Mouse (Mus musculus): ENCODE data around the gene Becn1. TPM values are rescaled to one million over a fixed set of nuclear protein-coding genes. Genes with fewer than 3 reads are reported as not detected.

Becn1 gene
- total and polyA plus RNA-seq, 3 experiments: 36.1 to 86.5 (median 86.3) TPM

GRCm38 (mm10) chr11:101312150-101312549 lies 10.1 kb upstream of the Becn1 start:
- peaks cover 5% of the 10 kb centered on the region; the same call in 1 of the 2 replicates for H3K79me2 ChIP-seq (replicated peaks; ENCODE audit: control insufficient read depth, insufficient read depth, low read length)
- intact Hi-C loops (cut with DNase I): no loop called here
- no peaks in the 10 kb centered on the region for H3K36me3 ChIP-seq (ENCODE audit: control insufficient read depth, insufficient read depth, low read length)
- no peak overlapping the region for H3K9ac ChIP-seq (ENCODE audit: low read depth, low read length)
- no peak overlapping the region for H3K4me3 ChIP-seq
- no peak for DNase-seq
- TF ChIP-seq CTCF (IDR thresholded peaks at IDR 0.05) (no peak), EP300 (IDR thresholded peaks at IDR 0.05; ENCODE audit: insufficient read depth, low read depth, low read length) (no peak), POLR2A (IDR thresholded peaks at IDR 0.05; ENCODE audit: insufficient read depth, low read depth, low read length) (no peak)
- H3K27me3 ChIP-seq (ENCODE audit: control insufficient read depth, insufficient read depth, low read length): no peaks in the 10 kb centered on the region
- no peak overlapping the region for H3K27ac ChIP-seq
- 0 out of 2 replicates have a peak, but pooled peaks cover 1% of the 10 kb centered on the region for H3K4me1 ChIP-seq (ENCODE audit: control insufficient read depth, insufficient read depth, low read length)
- WGBS: 15% methylated on average over 3 of the region's 3 CpGs

- Histone ChIP-seq H3K4me3 (no peak overlapping the region), H3K36me3 (ENCODE audit: control insufficient read depth, insufficient read depth, low read length) (no peaks in the 10 kb centered on the region), H3K4me1 (ENCODE audit: control insufficient read depth, insufficient read depth, low read length) (no peaks in the 10 kb centered on the region), H3K9ac (ENCODE audit: low read depth, low read length) (no peak overlapping the region), H3K79me2 (replicated peaks; ENCODE audit: control insufficient read depth, insufficient read depth, low read length) (no peaks in the 10 kb centered on the region), H3K27ac (no peak overlapping the region), H3K27me3 (ENCODE audit: control insufficient read depth, insufficient read depth, low read length) (no peaks in the 10 kb centered on the region)
- 74% methylated on average over 3 of the region's 3 CpGs for WGBS
- TF ChIP-seq EP300 (IDR thresholded peaks at IDR 0.05; ENCODE audit: insufficient read depth, low read depth, low read length): no peak
- no peak for TF ChIP-seq POLR2A (IDR thresholded peaks at IDR 0.05; ENCODE audit: insufficient read depth, low read depth, low read length)
- TF ChIP-seq CTCF (IDR thresholded peaks at IDR 0.05): no peak
- DNase-seq: no peak
- intact Hi-C loops (cut with DNase I): no loop called here
These were observed 9.0 kb upstream of the Becn1 start for GRCm38 (mm10) chr11:101311083-101311482.

- intact Hi-C loops (cut with DNase I): loop anchor here (10.0 kb wide), 1 partner anchor 313 kb away; no protein-coding TSS in a partner anchor
- Histone ChIP-seq H3K79me2 (replicated peaks; ENCODE audit: control insufficient read depth, insufficient read depth, low read length) (no peaks in the 10 kb centered on the region), H3K27me3 (ENCODE audit: control insufficient read depth, insufficient read depth, low read length) (no peaks in the 10 kb centered on the region), H3K4me3 (no peak overlapping the region), H3K36me3 (ENCODE audit: control insufficient read depth, insufficient read depth, low read length) (no peaks in the 10 kb centered on the region), H3K9ac (ENCODE audit: low read depth, low read length) (no peak overlapping the region), H3K4me1 (ENCODE audit: control insufficient read depth, insufficient read depth, low read length) (no peaks in the 10 kb centered on the region), H3K27ac (no peak overlapping the region)
- TF ChIP-seq CTCF (IDR thresholded peaks at IDR 0.05) (no peak), EP300 (IDR thresholded peaks at IDR 0.05; ENCODE audit: insufficient read depth, low read depth, low read length) (no peak), POLR2A (IDR thresholded peaks at IDR 0.05; ENCODE audit: insufficient read depth, low read depth, low read length) (no peak)
- 34% methylated on average over 5 of the region's 5 CpGs for WGBS
- no peak for DNase-seq
These were observed 5.7 kb upstream of the Becn1 start for GRCm38 (mm10) chr11:101307744-101308143.

- Histone ChIP-seq H3K27ac (peak overlapping the region; percentile 70), H3K9ac (ENCODE audit: low read depth, low read length) (peak overlapping the region; percentile 85), H3K4me3 (peak overlapping the region; percentile 82), H3K4me1 (ENCODE audit: control insufficient read depth, insufficient read depth, low read length) (peaks cover 3% of the 10 kb centered on the region), H3K79me2 (replicated peaks; ENCODE audit: control insufficient read depth, insufficient read depth, low read length) (peaks cover 6% of the 10 kb centered on the region; the same call in 1 of the 2 replicates), H3K36me3 (ENCODE audit: control insufficient read depth, insufficient read depth, low read length) (peaks cover 3% of the 10 kb centered on the region), H3K27me3 (ENCODE audit: control insufficient read depth, insufficient read depth, low read length) (no peaks in the 10 kb centered on the region)
- intact Hi-C loops (cut with DNase I): loop anchor here (1.0 to 10.0 kb wide), 2 partner anchors 89 to 307 kb away; no protein-coding TSS in a partner anchor
- WGBS: 8% methylated on average over 26 of the region's 26 CpGs
- TF ChIP-seq EP300 (IDR thresholded peaks at IDR 0.05; ENCODE audit: insufficient read depth, low read depth, low read length): no peak
- no peak for TF ChIP-seq POLR2A (IDR thresholded peaks at IDR 0.05; ENCODE audit: insufficient read depth, low read depth, low read length)
- TF ChIP-seq CTCF (IDR thresholded peaks at IDR 0.05): no peak
- DNase-seq: no peak
These were observed 635 bp downstream of the Becn1 start for GRCm38 (mm10) chr11:101301299-101302003.

GRCm38 (mm10) chr11:101300881-101301280 lies 1.2 kb downstream of the Becn1 start:
- DNase-seq: no peak
- Histone ChIP-seq H3K79me2 (replicated peaks; ENCODE audit: control insufficient read depth, insufficient read depth, low read length) (peaks cover 6% of the 10 kb centered on the region; the same call in 1 of the 2 replicates), H3K4me1 (ENCODE audit: control insufficient read depth, insufficient read depth, low read length) (peaks cover 3% of the 10 kb centered on the region), H3K27ac (no peak overlapping the region), H3K27me3 (ENCODE audit: control insufficient read depth, insufficient read depth, low read length) (no peaks in the 10 kb centered on the region), H3K36me3 (ENCODE audit: control insufficient read depth, insufficient read depth, low read length) (peaks cover 3% of the 10 kb centered on the region), H3K4me3 (no peak overlapping the region; the same call in 1 of the 2 replicates), H3K9ac (ENCODE audit: low read depth, low read length) (no peak overlapping the region; the same call in 1 of the 2 replicates)
- peak; percentile 26 for TF ChIP-seq CTCF (IDR thresholded peaks at IDR 0.05)
- TF ChIP-seq EP300 (IDR thresholded peaks at IDR 0.05; ENCODE audit: insufficient read depth, low read depth, low read length): no peak
- TF ChIP-seq POLR2A (IDR thresholded peaks at IDR 0.05; ENCODE audit: insufficient read depth, low read depth, low read length): no peak
- 57% methylated on average over 7 of the region's 7 CpGs for WGBS
- intact Hi-C loops (cut with DNase I): loop anchor here (10.0 kb wide), 1 partner anchor 306 kb away; no protein-coding TSS in a partner anchor

GRCm38 (mm10) chr11:101295191-101295590 lies 6.9 kb downstream of the Becn1 start:
- no peaks in the 10 kb centered on the region for H3K36me3 ChIP-seq (ENCODE audit: control insufficient read depth, insufficient read depth, low read length)
- WGBS: 94% methylated on average over 8 of the region's 8 CpGs

More at GRCm38 (mm10) chr11:101295191-101295590, 6.9 kb downstream of the Becn1 start:
- H3K9ac ChIP-seq (ENCODE audit: low read depth, low read length): no peak overlapping the region
- no peak overlapping the region for H3K4me3 ChIP-seq
- H3K79me2 ChIP-seq (replicated peaks; ENCODE audit: control insufficient read depth, insufficient read depth, low read length): no peaks in the 10 kb centered on the region
- no peaks in the 10 kb centered on the region for H3K27me3 ChIP-seq (ENCODE audit: control insufficient read depth, insufficient read depth, low read length)
- no peak overlapping the region for H3K27ac ChIP-seq
- DNase-seq: no peak
- H3K4me1 ChIP-seq (ENCODE audit: control insufficient read depth, insufficient read depth, low read length): no peaks in the 10 kb centered on the region
- TF ChIP-seq POLR2A (IDR thresholded peaks at IDR 0.05; ENCODE audit: insufficient read depth, low read depth, low read length): no peak
- no peak for TF ChIP-seq EP300 (IDR thresholded peaks at IDR 0.05; ENCODE audit: insufficient read depth, low read depth, low read length)
- no peak for TF ChIP-seq CTCF (IDR thresholded peaks at IDR 0.05)
- intact Hi-C loops (cut with DNase I): no loop called here

Measured in heart, adult 2 months (tissue).